Mouse (Mus musculus) heart, embryonic 15.5 days (tissue): Measurements from ENCODE around the gene Sept6. TPM values are rescaled to one million over a fixed set of nuclear protein-coding genes. Genes with fewer than 3 reads are reported as not detected.

Experiments
- ATAC-seq: fragments of 200-750 bp; cut with Nextera tagmentation; replicated peaks from 2 replicates; pipeline ENCODE4 v1.8.0; 2017; ENCODE audit warnings: low read depth, moderate TSS enrichment; ENCODE audit not compliant: insufficient number of reproducible peaks, insufficient read depth, low FRiP score
- H3K27ac ChIP-seq: fragments of 300-500 bp; sonication (generic); 2 replicates; pipeline ENCODE4 v1.5.1; 2015; ENCODE audit warnings: mild to moderate bottlenecking, inconsistent platforms
- H3K27me3 ChIP-seq: fragments of 300-500 bp; sonication (generic); 2 replicates; pipeline ENCODE4 v1.6.1; 2015; ENCODE audit warnings: inconsistent platforms
- H3K36me3 ChIP-seq: fragments of 300-500 bp; sonication (generic); 2 replicates; pipeline ENCODE4 v1.6.1; 2015; ENCODE audit warnings: mild to moderate bottlenecking, inconsistent platforms
- H3K4me1 ChIP-seq: fragments of 300-500 bp; sonication (generic); replicated peaks from 2 replicates; pipeline ENCODE4 v1.6.1; 2015; ENCODE audit warnings: inconsistent platforms
- H3K4me2 ChIP-seq: fragments of 300-500 bp; sonication (generic); 2 replicates; pipeline ENCODE4 v1.6.1; 2015; ENCODE audit warnings: inconsistent platforms, mild to moderate bottlenecking, moderate library complexity
- H3K4me3 ChIP-seq: fragments of 300-500 bp; sonication (generic); 2 replicates; pipeline ENCODE4 v1.5.1; 2015; ENCODE audit warnings: mild to moderate bottlenecking, inconsistent platforms
- H3K9ac ChIP-seq: fragments of 300-500 bp; sonication (generic); 2 replicates; pipeline ENCODE4 v1.6.1; 2015; ENCODE audit warnings: mild to moderate bottlenecking, inconsistent platforms
- H3K9me3 ChIP-seq: fragments of 300-500 bp; sonication (generic); replicated peaks from 2 replicates; pipeline ENCODE4 v1.6.1; 2016; ENCODE audit warnings: inconsistent platforms
- WGBS: fragments of 180-500 bp; shearing (Covaris S2); methylation state at CpG from one replicate; pipeline ENCODE4 v1.1.7; 2015; ENCODE audit warnings: mixed read lengths; 5-methylcytosine and 5-hydroxymethylcytosine counted together
- polyA plus RNA-seq: library from polyadenylated mRNA; unstranded; fragments of >200 nt; fragmentation: Nextera tagmentation; extraction: Ambion mirVana; gene quantifications from 2 replicates; pipeline ENCODE4 v1.2.1, GENCODE M21; 2015

The Sept6 gene
- polyA plus RNA-seq, result 46.1 and 49.2 TPM in 2 replicates

DNA sequence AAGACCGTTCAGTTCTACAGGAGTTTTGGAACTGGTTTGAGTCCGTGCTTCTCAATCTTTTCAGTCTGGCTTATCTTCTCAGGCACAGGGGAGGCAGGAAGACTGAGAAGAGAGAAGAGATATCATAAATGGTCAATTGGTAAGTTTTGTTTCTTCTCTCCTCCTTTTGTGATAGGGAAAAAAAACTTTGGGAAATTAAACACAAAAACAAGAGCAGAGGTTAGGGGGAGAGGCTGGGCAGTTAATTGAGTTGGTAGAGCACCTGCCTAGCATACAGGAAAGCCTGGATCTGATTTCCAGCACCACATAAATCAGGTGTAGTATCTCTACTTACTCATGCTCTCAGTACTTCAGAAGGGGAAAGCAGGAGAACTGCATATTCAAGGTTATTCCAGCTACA lies at the start of gene Sept6:
Gene Sept6 (minus strand): TSS at position 101 of the 400 bp plus-strand sequence.
- Histone ChIP-seq H3K9me3 (no peaks in the 10 kb centered on the region), H3K4me3 (no peak within 1 kb of the TSS), H3K27ac (no peak within 1 kb of the TSS), H3K4me1 (peaks cover 3% of the 10 kb centered on the region; the same call in 1 of the 2 replicates), H3K9ac (no peak within 1 kb of the TSS), H3K4me2 (no peak within 1 kb of the TSS), H3K36me3 (no peaks in the 10 kb centered on the region), H3K27me3 (no peaks in the 10 kb centered on the region)
- 60% methylated on average over 2 of the region's 2 CpGs for WGBS
- ATAC-seq, result no peak

DNA sequence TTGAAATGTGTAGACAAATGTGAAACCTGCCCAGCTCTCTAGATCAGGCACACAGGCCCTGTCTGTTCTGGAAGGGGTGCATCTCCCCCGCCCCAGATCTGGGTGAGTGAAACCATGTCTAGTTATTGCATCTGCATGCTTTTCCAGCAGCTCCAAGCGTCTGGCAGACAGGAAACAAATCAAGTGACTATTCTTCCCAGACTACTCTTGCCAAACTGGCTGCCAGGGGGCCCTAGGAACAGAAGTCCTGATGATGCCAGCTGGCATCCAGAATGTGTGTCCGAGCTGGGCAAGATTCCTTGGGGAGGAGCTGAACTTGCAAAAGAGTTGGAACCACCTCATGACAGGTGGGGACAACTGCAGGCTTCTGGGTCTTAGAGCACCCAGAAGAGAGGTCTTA lies 36.8 kb upstream of the Sept6 start:
- 39% methylated on average over 3 of the region's 3 CpGs for WGBS
- H3K9me3 ChIP-seq, result no peaks in the 10 kb centered on the region
- H3K4me2 ChIP-seq, result no peak overlapping the region
- ATAC-seq, result no peak
- H3K4me3 ChIP-seq, result no peak overlapping the region
- H3K36me3 ChIP-seq, result no peaks in the 10 kb centered on the region
- H3K9ac ChIP-seq, result no peak overlapping the region
- H3K4me1 ChIP-seq, result no peaks in the 10 kb centered on the region
- no peaks in the 10 kb centered on the region for H3K27me3 ChIP-seq
- H3K27ac ChIP-seq, result no peak overlapping the region

DNA sequence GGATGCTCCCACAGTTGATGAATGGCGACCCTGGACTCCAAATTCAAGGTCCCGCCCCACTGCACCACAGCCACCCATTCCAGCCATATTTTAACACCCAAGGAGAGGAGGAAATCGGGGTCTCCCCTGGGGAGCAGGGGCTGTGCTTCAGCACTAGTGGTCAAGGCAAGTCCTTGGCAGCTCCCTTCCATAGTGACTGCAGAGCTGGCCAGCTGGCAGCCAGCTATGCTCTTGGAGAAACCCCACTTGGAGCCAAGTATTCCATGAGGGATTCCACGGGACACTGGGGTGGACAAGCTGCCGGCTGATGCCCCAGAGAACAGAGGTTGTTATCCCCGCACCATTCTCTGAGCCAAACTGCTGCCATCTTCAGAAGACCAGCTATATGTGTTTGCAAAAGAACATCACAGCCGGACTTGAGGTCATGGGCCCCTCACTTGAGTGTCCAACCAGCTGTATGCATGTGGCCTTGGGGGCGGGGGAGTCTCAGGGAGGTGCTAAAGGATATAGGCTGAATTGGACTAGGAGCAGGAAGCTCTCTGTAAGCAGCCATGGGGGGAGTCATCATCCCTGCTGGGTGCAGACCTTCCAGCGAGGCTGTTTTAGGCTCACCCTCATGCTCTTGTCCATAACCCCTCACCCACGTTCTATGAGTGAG lies 32.2 kb upstream of the Sept6 start:
- Histone ChIP-seq H3K4me1 (no peaks in the 10 kb centered on the region), H3K36me3 (no peaks in the 10 kb centered on the region), H3K4me3 (no peak overlapping the region), H3K27ac (no peak overlapping the region), H3K9ac (no peak overlapping the region), H3K27me3 (no peaks in the 10 kb centered on the region), H3K9me3 (no peaks in the 10 kb centered on the region), H3K4me2 (no peak overlapping the region)
- ATAC-seq, result no peak
- 57% methylated on average over 10 of the region's 10 CpGs for WGBS

DNA sequence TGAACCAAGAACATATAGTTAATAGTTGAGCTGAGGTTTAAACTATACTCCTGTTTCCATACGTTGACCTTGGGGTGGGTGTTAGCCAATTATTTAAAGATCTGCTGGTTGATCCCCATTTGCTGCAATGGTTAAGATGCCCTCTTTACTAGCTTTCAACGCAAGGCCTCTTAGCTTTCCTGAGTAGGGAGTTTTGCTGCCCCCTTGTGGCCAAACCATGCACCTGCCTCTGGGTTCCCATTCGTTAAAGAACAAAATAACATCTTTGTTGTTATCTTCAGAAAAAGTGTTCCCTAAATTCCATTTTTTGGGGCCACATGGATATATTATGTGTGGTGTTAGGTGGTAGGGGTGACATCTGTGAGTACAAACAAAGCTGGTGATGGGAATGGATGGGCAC lies 31.1 kb upstream of the Sept6 start:
- Histone ChIP-seq H3K36me3 (no peaks in the 10 kb centered on the region), H3K4me1 (no peaks in the 10 kb centered on the region), H3K27ac (no peak overlapping the region), H3K4me3 (no peak overlapping the region), H3K27me3 (no peaks in the 10 kb centered on the region), H3K9me3 (no peaks in the 10 kb centered on the region), H3K4me2 (no peak overlapping the region), H3K9ac (no peak overlapping the region)
- WGBS, result 17% methylated on average over 3 of the region's 3 CpGs
- ATAC-seq, result no peak

DNA sequence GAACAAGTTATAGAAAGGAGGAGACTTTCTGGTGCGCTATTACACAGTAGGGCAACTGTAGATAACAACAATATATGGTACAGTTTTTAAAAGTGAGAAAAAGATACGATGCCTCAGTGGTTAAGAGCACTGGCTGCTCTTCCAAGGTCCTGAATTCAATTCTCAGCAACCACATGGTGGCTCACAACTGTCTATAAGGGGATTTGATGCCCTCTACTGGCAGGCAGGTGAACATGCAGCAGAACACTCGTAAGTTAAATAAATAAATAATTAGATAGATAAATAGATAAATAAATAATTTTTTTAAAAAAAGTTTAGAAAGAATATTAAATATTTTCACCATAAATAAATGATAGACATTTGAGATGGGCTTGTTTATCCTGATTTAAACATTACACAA lies 27.5 kb upstream of the Sept6 start:
- Histone ChIP-seq H3K4me3 (no peak overlapping the region), H3K9ac (no peak overlapping the region), H3K27ac (no peak overlapping the region), H3K9me3 (no peaks in the 10 kb centered on the region), H3K4me2 (no peak overlapping the region), H3K4me1 (no peaks in the 10 kb centered on the region), H3K36me3 (no peaks in the 10 kb centered on the region), H3K27me3 (no peaks in the 10 kb centered on the region)
- 61% methylated on average over 3 of the region's 3 CpGs for WGBS
- ATAC-seq, result no peak

DNA sequence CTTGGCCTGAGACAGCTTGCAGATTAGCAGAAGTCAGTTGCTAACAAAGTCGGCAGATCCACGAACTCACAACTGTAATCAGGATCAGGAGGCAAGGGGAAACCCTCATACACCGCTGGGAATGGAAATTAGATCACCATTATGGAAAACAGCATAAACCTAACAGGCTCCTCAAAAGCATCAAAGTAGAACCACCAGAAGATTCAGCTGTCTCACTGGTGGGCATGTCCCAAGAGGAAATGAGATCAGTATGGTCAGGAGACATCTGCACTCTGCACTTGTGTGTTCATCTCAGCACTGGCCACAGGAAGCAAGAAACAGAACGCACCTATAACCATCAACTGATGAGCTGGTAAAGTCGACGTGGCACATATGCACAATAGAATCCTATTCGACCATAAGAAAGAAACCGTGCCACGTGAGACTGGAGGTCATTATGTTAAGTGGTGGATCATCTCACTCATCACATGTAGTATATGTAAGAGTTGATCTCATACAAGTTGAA lies 26.6 kb upstream of the Sept6 start:
- H3K27ac ChIP-seq, result no peak overlapping the region
- WGBS, result 84% methylated on average over 9 of the region's 9 CpGs
- no peak overlapping the region for H3K4me3 ChIP-seq
- no peak overlapping the region for H3K9ac ChIP-seq
- no peaks in the 10 kb centered on the region for H3K36me3 ChIP-seq
- H3K9me3 ChIP-seq, result no peaks in the 10 kb centered on the region
- no peaks in the 10 kb centered on the region for H3K4me1 ChIP-seq
- H3K4me2 ChIP-seq, result no peak overlapping the region
- H3K27me3 ChIP-seq, result no peaks in the 10 kb centered on the region
- ATAC-seq, result no peak

DNA sequence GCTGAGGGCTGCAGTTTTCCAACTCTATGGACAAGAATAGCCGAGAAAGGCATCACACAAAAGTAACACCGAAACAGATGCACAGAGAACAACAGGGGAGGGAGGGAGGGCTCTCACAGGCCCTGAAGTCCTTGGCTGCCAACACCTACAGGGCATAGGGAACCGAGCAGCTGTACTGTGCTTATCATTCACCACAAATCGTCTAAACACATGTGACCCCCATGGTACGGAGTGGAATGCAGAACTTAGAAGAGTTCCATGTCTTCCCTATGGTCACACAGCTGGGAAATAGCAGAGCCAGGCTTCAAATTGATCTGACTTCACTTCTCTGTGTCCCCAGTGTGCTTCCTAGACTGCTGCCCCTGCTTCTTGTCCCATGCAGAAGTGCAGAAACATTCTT lies 22.3 kb upstream of the Sept6 start:
- H3K36me3 ChIP-seq, result no peaks in the 10 kb centered on the region
- no peaks in the 10 kb centered on the region for H3K9me3 ChIP-seq
- H3K4me2 ChIP-seq, result no peak overlapping the region
- 29% methylated on average over 5 of the region's 5 CpGs for WGBS
- H3K4me1 ChIP-seq, result no peaks in the 10 kb centered on the region
- no peak overlapping the region for H3K9ac ChIP-seq
- H3K27ac ChIP-seq, result no peak overlapping the region
- no peaks in the 10 kb centered on the region for H3K27me3 ChIP-seq
- ATAC-seq, result no peak
- H3K4me3 ChIP-seq, result no peak overlapping the region

DNA sequence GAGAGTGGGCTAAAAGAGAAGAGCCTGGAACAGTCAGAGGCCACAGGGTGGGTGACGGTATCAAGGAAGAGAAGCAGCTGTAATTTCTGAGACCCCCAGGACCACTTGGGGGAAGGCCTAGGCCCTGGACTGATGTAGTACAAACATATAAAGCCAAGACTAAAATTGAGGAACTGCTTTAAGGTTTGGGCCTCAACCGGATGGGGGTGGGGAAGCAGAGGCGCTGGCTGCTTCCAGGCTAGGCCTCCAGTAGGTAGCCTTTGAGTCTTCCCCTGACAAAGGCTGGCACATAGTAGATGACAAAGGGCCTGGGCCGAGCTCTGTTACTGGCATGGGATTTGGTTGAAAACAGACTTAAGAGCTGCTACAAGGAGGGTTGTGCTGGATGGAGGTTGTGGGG lies 555 bp downstream of the Sept6 start:
- H3K27me3 ChIP-seq, result no peaks in the 10 kb centered on the region
- H3K4me2 ChIP-seq, result no peak overlapping the region
- H3K9ac ChIP-seq, result no peak overlapping the region
- no peak overlapping the region for H3K27ac ChIP-seq
- no peaks in the 10 kb centered on the region for H3K9me3 ChIP-seq
- ATAC-seq, result no peak
- H3K36me3 ChIP-seq, result no peaks in the 10 kb centered on the region
- no peak overlapping the region for H3K4me3 ChIP-seq
- H3K4me1 ChIP-seq, result peaks cover 3% of the 10 kb centered on the region; the same call in 1 of the 2 replicates
- 81% methylated on average over 4 of the region's 4 CpGs for WGBS

DNA sequence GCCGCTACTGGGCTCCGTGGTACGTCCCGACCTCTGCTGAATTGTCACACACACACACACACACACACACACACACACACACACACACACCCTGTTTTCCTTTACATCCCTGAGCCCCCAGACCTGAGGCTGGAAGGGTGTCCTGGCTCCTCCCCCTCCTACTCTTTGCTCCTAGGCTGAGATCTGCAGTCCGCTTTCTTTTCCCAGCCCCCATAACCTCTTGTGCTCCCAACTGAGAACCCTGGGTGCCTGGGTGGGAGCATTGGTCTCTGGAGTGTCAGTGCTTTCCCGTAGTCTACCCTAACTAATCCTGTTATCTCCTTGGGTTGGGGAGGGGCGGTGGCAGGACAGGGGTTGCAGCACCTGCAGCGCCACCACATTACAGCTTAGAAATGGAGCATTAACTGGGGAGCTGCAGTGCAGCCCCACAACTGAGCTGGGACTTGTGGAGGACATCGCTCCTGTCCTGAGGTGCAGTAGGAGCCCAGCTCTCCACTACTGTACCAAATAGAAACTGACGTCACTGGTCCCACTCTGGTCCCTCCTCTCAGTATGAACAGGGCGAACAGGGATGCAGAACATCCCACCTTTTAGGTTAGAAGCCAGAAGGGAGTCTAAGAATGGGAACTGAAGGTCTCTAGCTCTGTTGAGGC lies 1.7 kb downstream of the Sept6 start:
- Histone ChIP-seq H3K4me2 (peak overlapping the region; percentile 73), H3K27ac (peak overlapping the region; percentile 83), H3K4me3 (peak overlapping the region; percentile 70), H3K9me3 (no peaks in the 10 kb centered on the region), H3K9ac (peak overlapping the region; percentile 15; the same call in 1 of the 2 replicates), H3K27me3 (no peaks in the 10 kb centered on the region), H3K36me3 (no peaks in the 10 kb centered on the region), H3K4me1 (peaks cover 6% of the 10 kb centered on the region; the same call in 1 of the 2 replicates)
- WGBS, result 21% methylated on average over 7 of the region's 11 CpGs
- ATAC-seq, result peak; percentile 32

DNA sequence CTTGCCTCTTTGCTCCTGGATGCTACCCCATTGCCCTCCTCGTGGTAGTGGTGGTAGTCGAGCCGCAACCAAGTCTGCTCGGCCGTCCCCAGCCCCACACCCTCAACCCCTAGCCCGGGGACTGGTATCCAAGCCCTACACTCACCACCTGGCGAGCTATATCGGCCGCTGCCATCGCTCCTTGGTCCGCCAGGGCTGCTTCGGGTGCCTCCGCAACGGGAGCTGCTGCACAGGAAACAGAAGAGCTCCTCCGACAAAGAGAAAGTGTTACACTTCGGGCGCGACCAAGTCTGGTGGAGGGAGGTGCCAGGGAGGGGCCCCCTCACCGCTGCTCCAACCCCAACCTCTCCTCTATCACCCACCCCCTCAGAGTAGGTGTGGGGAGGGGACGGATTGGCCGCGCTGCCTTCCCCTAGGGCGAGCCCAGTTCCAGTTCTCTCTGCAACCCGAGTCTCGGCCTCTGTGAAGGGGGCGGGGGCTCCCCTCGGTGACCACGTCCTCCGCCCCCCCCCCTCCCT lies 2.3 kb downstream of the Sept6 start:
- Histone ChIP-seq H3K36me3 (no peaks in the 10 kb centered on the region), H3K27me3 (no peaks in the 10 kb centered on the region), H3K9ac (peak overlapping the region; percentile 71), H3K4me3 (peak overlapping the region; percentile 70), H3K4me1 (peaks cover 6% of the 10 kb centered on the region), H3K9me3 (no peaks in the 10 kb centered on the region), H3K27ac (peak overlapping the region; percentile 83), H3K4me2 (peak overlapping the region; percentile 73)
- ATAC-seq, result peak; percentile 96
- WGBS, result 18% methylated on average over 24 of the region's 29 CpGs

DNA sequence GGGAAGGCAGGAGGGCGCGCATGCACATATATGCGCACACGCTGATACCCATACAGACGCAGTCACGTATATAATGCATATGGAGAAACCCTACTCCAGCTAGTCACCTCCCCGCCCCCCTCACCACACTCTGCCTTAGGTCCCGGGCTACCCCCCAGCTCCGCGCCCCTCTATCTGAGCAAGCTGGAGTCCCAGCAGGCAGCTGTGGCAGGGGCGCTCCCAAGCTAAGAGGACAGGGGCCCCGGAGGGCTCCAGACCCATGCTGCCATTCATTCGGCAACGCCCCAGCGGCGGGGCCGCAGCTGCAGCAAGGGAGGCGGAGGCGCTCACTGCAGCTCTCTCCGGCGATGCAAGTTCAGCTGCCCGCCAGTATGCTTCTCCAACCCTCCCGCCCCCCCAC lies 2.8 kb downstream of the Sept6 start:
- H3K27ac ChIP-seq, result peak overlapping the region; percentile 83
- peaks cover 12% of the 10 kb centered on the region for H3K4me1 ChIP-seq
- 0 out of 2 replicates have a peak, but pooled peaks have one; percentile 1 for ATAC-seq
- WGBS, result 9% methylated on average over 19 of the region's 23 CpGs
- no peaks in the 10 kb centered on the region for H3K27me3 ChIP-seq
- no peaks in the 10 kb centered on the region for H3K9me3 ChIP-seq
- peak overlapping the region; percentile 73 for H3K4me2 ChIP-seq
- H3K9ac ChIP-seq, result peak overlapping the region; percentile 71
- peak overlapping the region; percentile 70 for H3K4me3 ChIP-seq
- no peaks in the 10 kb centered on the region for H3K36me3 ChIP-seq
